Mouse (Mus musculus) 3134 (cell line): ENCODE results near the gene Tns3.

Experiments
- DNase-seq: peaks from one replicate; pipeline ENCODE4 v3.0.0-alpha.2; 2011; ENCODE audit warnings: low spot score; ENCODE audit not compliant: insufficient read length; ENCODE audit errors: extremely low read depth

The Tns3 gene

GRCm38 (mm10) chr11:8681356-8681755 lies 17.0 kb upstream of the Tns3 start:
- DNase-seq, result no peak

- no peak for DNase-seq
Measured at GRCm38 (mm10) chr11:8680650-8681049, 16.3 kb upstream of the Tns3 start.

GRCm38 (mm10) chr11:8679221-8679620 lies 14.9 kb upstream of the Tns3 start:
- peak; percentile 61 for DNase-seq

- DNase-seq, result peak; percentile 55
Measured at GRCm38 (mm10) chr11:8678260-8678995, 14.1 kb upstream of the Tns3 start.

GRCm38 (mm10) chr11:8675701-8676474 lies 11.6 kb upstream of the Tns3 start:
- no peak for DNase-seq

GRCm38 (mm10) chr11:8674549-8675149 lies 10.3 kb upstream of the Tns3 start:
- DNase-seq, result peak; percentile 71

GRCm38 (mm10) chr11:8671698-8672097 lies 7.4 kb upstream of the Tns3 start:
- DNase-seq, result no peak

GRCm38 (mm10) chr11:8669138-8669537 lies 4.8 kb upstream of the Tns3 start:
- DNase-seq, result no peak

GRCm38 (mm10) chr11:8664797-8665196 lies 462 bp upstream of the Tns3 start:
- no peak for DNase-seq

GRCm38 (mm10) chr11:8663444-8664392 lies 617 bp downstream of the Tns3 start:
- DNase-seq, result peak; percentile 80

- no peak for DNase-seq
Measured at GRCm38 (mm10) chr11:8662706-8663429, 1.5 kb downstream of the Tns3 start.

- no peak for DNase-seq
Measured at GRCm38 (mm10) chr11:8660951-8661350, 3.4 kb downstream of the Tns3 start.

GRCm38 (mm10) chr11:8659851-8660250 lies 4.5 kb downstream of the Tns3 start:
- no peak for DNase-seq

- peak; percentile 86 for DNase-seq
Measured at GRCm38 (mm10) chr11:8659061-8659460, 5.3 kb downstream of the Tns3 start.

- no peak for DNase-seq
Measured at GRCm38 (mm10) chr11:8657493-8657892, 6.8 kb downstream of the Tns3 start.

GRCm38 (mm10) chr11:8656448-8657393 lies 7.6 kb downstream of the Tns3 start:
- no peak for DNase-seq

GRCm38 (mm10) chr11:8653800-8654295 lies 10.5 kb downstream of the Tns3 start:
- DNase-seq, result peak; percentile 72

- no peak for DNase-seq
Measured at GRCm38 (mm10) chr11:8652792-8653645, 11.3 kb downstream of the Tns3 start.
